Mouse (Mus musculus): ENCODE measurements around the gene Hddc2. TPM values are rescaled to one million over a fixed set of nuclear protein-coding genes. Genes with fewer than 3 reads are reported as not detected.
A peak's percentile ranks its signal among the peaks of the same experiment; 100 is the strongest.
"Not testable (repeated sequence)": the region's sequence is repeated elsewhere in the genome, so short reads cannot be mapped to it uniquely, and the experiment has no call there.

Gene Hddc2
- polyA plus RNA-seq, 2 experiments = 9.1 to 19.6 TPM

- ATAC-seq (ENCODE audit: insufficient read depth) = no peak
- Histone ChIP-seq H3K4me1 (replicated peaks; ENCODE audit: control insufficient read depth in 2 of 2, insufficient read depth in 2 of 2, low read length in 1 of 2) (no peaks in the 10 kb centered on the region), H3K9me3 (ENCODE audit: control insufficient read depth, low read length) (no peaks in the 10 kb centered on the region), H3K4me3 (ENCODE audit: insufficient read depth in 1 of 2, low read depth in 2 of 2, low read length in 2 of 2) (no peak overlapping the region), H3K27me3 (ENCODE audit: control insufficient read depth, insufficient read depth, low read length) (no peaks in the 10 kb centered on the region), H3K9ac (replicated peaks) (no peak overlapping the region), H3K27ac (no peak overlapping the region), H3K36me3 (replicated peaks; ENCODE audit: control insufficient read depth, insufficient read depth, low read depth) (no peaks in the 10 kb centered on the region), H3K4me2 (ENCODE audit: low read depth) (no peak overlapping the region)
- WGBS (ENCODE audit: insufficient replicate concordance) = 59% methylated on average over 1 of the region's 1 CpGs
- DNase-seq (ENCODE audit: low read depth in 3 of 3, low spot score in 3 of 3) = no peak
- TF ChIP-seq EP300 (IDR thresholded peaks at IDR 0.05; ENCODE audit: low read depth) = no peak
- no peak for TF ChIP-seq CTCF (IDR thresholded peaks at IDR 0.05; ENCODE audit: low read depth)
Measured at GRCm38 (mm10) chr10:31352845-31353427, 39.8 kb downstream of the Hddc2 start.

- Histone ChIP-seq H3K4me3 (ENCODE audit: insufficient read depth in 1 of 2, low read depth in 2 of 2, low read length in 2 of 2) (no peak overlapping the region), H3K4me2 (ENCODE audit: low read depth) (no peak overlapping the region), H3K9me3 (ENCODE audit: control insufficient read depth, low read length) (no peaks in the 10 kb centered on the region), H3K27me3 (ENCODE audit: control insufficient read depth, insufficient read depth, low read length) (no peaks in the 10 kb centered on the region), H3K36me3 (replicated peaks; ENCODE audit: control insufficient read depth, insufficient read depth, low read depth) (no peaks in the 10 kb centered on the region), H3K4me1 (replicated peaks; ENCODE audit: control insufficient read depth in 2 of 2, insufficient read depth in 2 of 2, low read length in 1 of 2) (no peaks in the 10 kb centered on the region), H3K27ac (no peak overlapping the region), H3K9ac (replicated peaks) (no peak overlapping the region)
- DNase-seq (ENCODE audit: low read depth in 3 of 3, low spot score in 3 of 3) (no peak), ATAC-seq (ENCODE audit: insufficient read depth) (no peak)
- WGBS (ENCODE audit: insufficient replicate concordance) = 44% methylated on average over 2 of the region's 2 CpGs
- TF ChIP-seq EP300 (IDR thresholded peaks at IDR 0.05; ENCODE audit: low read depth) = no peak
Measured at GRCm38 (mm10) chr10:31354141-31354540, 41.0 kb downstream of the Hddc2 start.

GRCm38 (mm10) chr10:31354886-31355461 lies 41.8 kb downstream of the Hddc2 start:
- peaks cover 0 to 2% of the 10 kb centered on the region in 2 experiments; a peak in 1 of 4 replicates for H3K4me1 ChIP-seq (replicated peaks; ENCODE audit: control insufficient read depth in 2 of 2, insufficient read depth in 2 of 2, low read length in 1 of 2)
- no peak overlapping the region for H3K4me3 ChIP-seq (ENCODE audit: insufficient read depth in 1 of 2, low read depth in 2 of 2, low read length in 2 of 2)
- WGBS (ENCODE audit: insufficient replicate concordance) = 73% methylated on average over 7 of the region's 7 CpGs
- H3K9me3 ChIP-seq (ENCODE audit: control insufficient read depth, low read length) = no peaks in the 10 kb centered on the region
- TF ChIP-seq EP300 (IDR thresholded peaks at IDR 0.05; ENCODE audit: low read depth) = no peak
- TF ChIP-seq CTCF (IDR thresholded peaks at IDR 0.05; ENCODE audit: low read depth) = no peak
- no peaks in the 10 kb centered on the region for H3K27me3 ChIP-seq (ENCODE audit: control insufficient read depth, insufficient read depth, low read length)
- no peaks in the 10 kb centered on the region for H3K36me3 ChIP-seq (replicated peaks; ENCODE audit: control insufficient read depth, insufficient read depth, low read depth)
- H3K9ac ChIP-seq (replicated peaks) = no peak overlapping the region
- no peak for DNase-seq (ENCODE audit: low read depth in 3 of 3, low spot score in 3 of 3)
- H3K4me2 ChIP-seq (ENCODE audit: low read depth) = no peak overlapping the region
- H3K27ac ChIP-seq = no peak overlapping the region
- ATAC-seq (ENCODE audit: insufficient read depth) = no peak

GRCm38 (mm10) chr10:31359749-31360148 lies 46.6 kb downstream of the Hddc2 start:
- 24% methylated on average over 4 of the region's 4 CpGs for WGBS (ENCODE audit: insufficient replicate concordance)
- peak; percentile 47; the same call in 1 of the 2 replicates for ATAC-seq (ENCODE audit: insufficient read depth)

GRCm38 (mm10) chr10:31370200-31370599 lies 57.0 kb downstream of the Hddc2 start:
- 21% methylated on average over 4 of the region's 5 CpGs for WGBS (ENCODE audit: insufficient replicate concordance)
- not testable (repeated sequence) for H3K9me3 ChIP-seq (ENCODE audit: control insufficient read depth, low read length); H3K4me3 ChIP-seq (ENCODE audit: insufficient read depth in 1 of 2, low read depth in 2 of 2, low read length in 2 of 2); H3K27me3 ChIP-seq (ENCODE audit: control insufficient read depth, insufficient read depth, low read length); ATAC-seq (ENCODE audit: insufficient read depth); H3K4me2 ChIP-seq (ENCODE audit: low read depth); H3K36me3 ChIP-seq (replicated peaks; ENCODE audit: control insufficient read depth, insufficient read depth, low read depth); DNase-seq (ENCODE audit: low read depth in 3 of 3, low spot score in 3 of 3); H3K9ac ChIP-seq (replicated peaks); H3K4me1 ChIP-seq (replicated peaks; ENCODE audit: control insufficient read depth in 2 of 2, insufficient read depth in 2 of 2, low read length in 1 of 2); H3K27ac ChIP-seq
- peak; percentile 35; the same call in 1 of the 2 replicates for TF ChIP-seq CTCF (IDR thresholded peaks at IDR 0.05; ENCODE audit: low read depth)

More at GRCm38 (mm10) chr10:31359749-31360148, 46.6 kb downstream of the Hddc2 start:
- TF ChIP-seq EP300 (IDR thresholded peaks at IDR 0.05; ENCODE audit: low read depth) (peak; percentile 51), CTCF (IDR thresholded peaks at IDR 0.05; ENCODE audit: low read depth) (no peak)
- no peak for DNase-seq (ENCODE audit: low read depth in 3 of 3, low spot score in 3 of 3)
- Histone ChIP-seq H3K27me3 (ENCODE audit: control insufficient read depth, insufficient read depth, low read length) (no peaks in the 10 kb centered on the region), H3K9ac (replicated peaks) (no peak overlapping the region), H3K27ac (no peak overlapping the region), H3K4me2 (ENCODE audit: low read depth) (no peak overlapping the region), H3K4me1 (replicated peaks; ENCODE audit: control insufficient read depth in 2 of 2, insufficient read depth in 2 of 2, low read length in 1 of 2) (peaks cover 0 to 2% of the 10 kb centered on the region in 2 experiments; a peak in 1 of 4 replicates), H3K36me3 (replicated peaks; ENCODE audit: control insufficient read depth, insufficient read depth, low read depth) (no peaks in the 10 kb centered on the region), H3K9me3 (ENCODE audit: control insufficient read depth, low read length) (no peaks in the 10 kb centered on the region), H3K4me3 (ENCODE audit: insufficient read depth in 1 of 2, low read depth in 2 of 2, low read length in 2 of 2) (no peak overlapping the region)

Other genes starting within 250 kb of the Hddc2 start
- 0.23 and 0.38 TPM in 2 replicates for gene Tpd52l1, start 132.6 kb downstream of the Hddc2 start, polyA plus RNA-seq (2012; rRNA removed)
- 0.52 and 0.58 TPM in 2 replicates for gene Tpd52l1, start 132.6 kb downstream of the Hddc2 start, polyA plus RNA-seq (2014; fragmentation: Nextera tagmentation; extraction: Ambion mirVana)

Data from liver, embryonic 14.5 days (tissue).